18 mouse cellular contexts compared by ENCODE assay signal in genomic region chr16:18643406-18643998, GRCm38 (mm10). TPM values are rescaled to one million over a fixed set of nuclear protein-coding genes. Genes with fewer than 3 reads are reported as not detected.
DNase-seq lines count a peak whose midpoint lies in the region; ATAC-seq and TF ChIP-seq lines count a peak whose summit lies in the region.
"Had no signal": no experiment of that assay in that cellular context is flagged by ENCODE, and none has a peak within 500 bp of the region (broad histone marks: within the 10 kb centered on the region; RNA-seq: fewer than 3 reads in every experiment).

No protein-coding gene starts in this region.

- H3K4me3 ChIP-seq in embryonic facial prominence, embryonic 13.5 days, result no peak overlapping the region
- no peak overlapping the region for H3K4me3 ChIP-seq in embryonic facial prominence, embryonic 10.5 days
- H3K4me3 ChIP-seq in heart, embryonic 12.5 days, result no peak overlapping the region
- no peak overlapping the region for H3K4me3 ChIP-seq in stomach, postnatal 0 days (ENCODE audit: low read depth, low read length)
- H3K4me3 ChIP-seq: forebrain, embryonic 15.5 days; heart, embryonic 15.5 days; hindbrain, embryonic 12.5 days had no signal

- H3K27me3 ChIP-seq in embryonic facial prominence, embryonic 13.5 days, result 0 out of 2 replicates have a peak, but pooled peaks cover 2% of the 10 kb centered on the region
- H3K27me3 ChIP-seq in embryonic facial prominence, embryonic 10.5 days (replicated peaks; ENCODE audit: low read depth, poor library complexity, severe bottlenecking), result no peaks in the 10 kb centered on the region
- no peaks in the 10 kb centered on the region; the same call in 1 of the 2 replicates for H3K27me3 ChIP-seq in heart, embryonic 12.5 days (replicated peaks)
- no peaks in the 10 kb centered on the region for H3K27me3 ChIP-seq in stomach, postnatal 0 days (ENCODE audit: control insufficient read depth, insufficient read depth, low read length)
- H3K27me3 ChIP-seq: forebrain, embryonic 15.5 days; heart, embryonic 15.5 days; hindbrain, embryonic 12.5 days had no signal

- peaks cover 7% of the 10 kb centered on the region for H3K4me1 ChIP-seq in embryonic facial prominence, embryonic 13.5 days
- peaks cover 8% of the 10 kb centered on the region; the same call in 1 of the 2 replicates for H3K4me1 ChIP-seq in embryonic facial prominence, embryonic 10.5 days
- no peaks in the 10 kb centered on the region for H3K4me1 ChIP-seq in heart, embryonic 12.5 days (replicated peaks)
- no peaks in the 10 kb centered on the region for H3K4me1 ChIP-seq in stomach, postnatal 0 days (replicated peaks; ENCODE audit: control insufficient read depth, insufficient read depth)
- H3K4me1 ChIP-seq: forebrain, embryonic 15.5 days; heart, embryonic 15.5 days; hindbrain, embryonic 12.5 days had no signal

- no peak for TF ChIP-seq EP300 in stomach, postnatal 0 days (optimal IDR thresholded peaks at IDR 0.05)

- H3K9ac ChIP-seq in embryonic facial prominence, embryonic 13.5 days, result no peak overlapping the region
- 0 out of 2 replicates have a peak overlapping the region, but pooled peaks have one; percentile 14 for H3K9ac ChIP-seq in heart, embryonic 12.5 days
- H3K9ac ChIP-seq in stomach, postnatal 0 days (ENCODE audit: low read length), result no peak overlapping the region
- H3K9ac ChIP-seq: forebrain, embryonic 15.5 days; heart, embryonic 15.5 days; hindbrain, embryonic 12.5 days had no signal

- no peaks in the 10 kb centered on the region for H3K36me3 ChIP-seq in embryonic facial prominence, embryonic 13.5 days
- no peaks in the 10 kb centered on the region for H3K36me3 ChIP-seq in embryonic facial prominence, embryonic 10.5 days (replicated peaks)
- H3K36me3 ChIP-seq in heart, embryonic 12.5 days, result no peaks in the 10 kb centered on the region
- no peaks in the 10 kb centered on the region for H3K36me3 ChIP-seq in stomach, postnatal 0 days (ENCODE audit: control insufficient read depth, insufficient read depth, low read length)
- H3K36me3 ChIP-seq: forebrain, embryonic 15.5 days; heart, embryonic 15.5 days; hindbrain, embryonic 12.5 days had no signal

- 0 out of 2 replicates have a peak, but pooled peaks have one; percentile 33 for ATAC-seq in embryonic facial prominence, embryonic 13.5 days (ENCODE audit: insufficient number of reproducible peaks, insufficient read depth, low FRiP score, low TSS enrichment, low read depth)
- ATAC-seq in heart, embryonic 12.5 days (ENCODE audit: insufficient number of reproducible peaks, low FRiP score), result no peak
- ATAC-seq in stomach, postnatal 0 days (ENCODE audit: low FRiP score, low TSS enrichment), result 0 out of 2 replicates have a peak, but pooled peaks have one; percentile 26
- ATAC-seq: forebrain, embryonic 15.5 days; hindbrain, postnatal 0 days had no signal

- intact Hi-C loops in heart, postnatal 10 days (cut with DNase I), result no loop called here

- H3K4me2 ChIP-seq in embryonic facial prominence, embryonic 13.5 days, result no peak overlapping the region
- no peak overlapping the region for H3K4me2 ChIP-seq in heart, embryonic 12.5 days
- no peak overlapping the region for H3K4me2 ChIP-seq in stomach, postnatal 0 days (replicated peaks; ENCODE audit: low read depth)
- H3K4me2 ChIP-seq: forebrain, embryonic 15.5 days; heart, embryonic 15.5 days; hindbrain, embryonic 12.5 days had no signal

- no peak for TF ChIP-seq CTCF in stomach, postnatal 0 days (IDR thresholded peaks at IDR 0.05; ENCODE audit: low read depth)

- no peak for DNase-seq in embryonic facial prominence, embryonic 10.5 days (ENCODE audit: low spot score)
- no peak for DNase-seq in heart, postnatal 10 days
- peak; percentile 34 for DNase-seq in testis, postnatal 10 days (ENCODE audit: low spot score)
- DNase-seq in testis, postnatal 14 days (ENCODE audit: low spot score), result no peak
- DNase-seq in stomach, postnatal 0 days (ENCODE audit: low spot score), result no peak
- DNase-seq in spleen, postnatal 10 days (ENCODE audit: low spot score in 2 of 2), result no peak
- DNase-seq: adrenal gland, postnatal 10 days; cerebellum, adult 11-12 months; cerebellum, adult 9-10 months; cerebellum, postnatal 25 days had no signal

- H3K9me3 ChIP-seq in embryonic facial prominence, embryonic 13.5 days, result no peaks in the 10 kb centered on the region
- H3K9me3 ChIP-seq in embryonic facial prominence, embryonic 10.5 days, result no peaks in the 10 kb centered on the region
- H3K9me3 ChIP-seq in heart, embryonic 12.5 days (replicated peaks), result no peaks in the 10 kb centered on the region
- H3K9me3 ChIP-seq in stomach, postnatal 0 days (ENCODE audit: control insufficient read depth, low read length), result no peaks in the 10 kb centered on the region
- H3K9me3 ChIP-seq: forebrain, embryonic 15.5 days; heart, embryonic 15.5 days; hindbrain, embryonic 12.5 days had no signal

- WGBS in embryonic facial prominence, embryonic 13.5 days, result 66% methylated on average over 11 of the region's 11 CpGs
- WGBS in embryonic facial prominence, embryonic 10.5 days, result 69% methylated on average over 11 of the region's 11 CpGs
- 63% methylated on average over 11 of the region's 11 CpGs for WGBS in heart, embryonic 12.5 days
- WGBS in stomach, postnatal 0 days, result 73% methylated on average over 11 of the region's 11 CpGs

- no peak overlapping the region for H3K27ac ChIP-seq in embryonic facial prominence, embryonic 13.5 days
- no peak overlapping the region for H3K27ac ChIP-seq in embryonic facial prominence, embryonic 10.5 days (replicated peaks)
- no peak overlapping the region for H3K27ac ChIP-seq in heart, embryonic 12.5 days (ENCODE audit: poor library complexity, severe bottlenecking)
- no peak overlapping the region for H3K27ac ChIP-seq in stomach, postnatal 0 days (replicated peaks)
- H3K27ac ChIP-seq: forebrain, embryonic 15.5 days; heart, embryonic 15.5 days; hindbrain, embryonic 12.5 days; hindbrain, postnatal 0 days had no signal

RNA-seq across cellular contexts. Expression of gene Sept5, which starts 13.7 kb away (rescaled TPM):
- 39.7 and 45.9 TPM in 2 replicates for polyA plus RNA-seq in embryonic facial prominence, embryonic 13.5 days (2015; fragmentation: Nextera tagmentation; extraction: Ambion mirVana)
- 30.2 and 32.2 TPM in 2 replicates for polyA plus RNA-seq in embryonic facial prominence, embryonic 10.5 days (2016; fragmentation: Nextera tagmentation; extraction: Ambion mirVana)
- polyA plus RNA-seq in heart, embryonic 12.5 days (2016; fragmentation: Nextera tagmentation; extraction: Ambion mirVana), result 6.3 and 6.5 TPM in 2 replicates
- total RNA-seq in heart, postnatal 10 days (2021), result 10 to 100 TPM; 11.3 to 11.6 TPM
- 38.0 and 38.8 TPM in 2 replicates for polyA plus RNA-seq in stomach, postnatal 0 days (2015; fragmentation: Nextera tagmentation; extraction: Ambion mirVana)

RNA-seq across cellular contexts. Expression of gene Gm49601, which starts 17.3 kb away (rescaled TPM):
- polyA plus RNA-seq in embryonic facial prominence, embryonic 13.5 days (2015; fragmentation: Nextera tagmentation; extraction: Ambion mirVana), result 4.5 and 7.4 TPM in 2 replicates
- 3.2 and 3.6 TPM in 2 replicates for polyA plus RNA-seq in embryonic facial prominence, embryonic 10.5 days (2016; fragmentation: Nextera tagmentation; extraction: Ambion mirVana)
- 1.2 and 1.8 TPM in 2 replicates for polyA plus RNA-seq in heart, embryonic 12.5 days (2016; fragmentation: Nextera tagmentation; extraction: Ambion mirVana)
- 1 to 10 TPM; 2.2 to 4.1 TPM for total RNA-seq in heart, postnatal 10 days (2021)
- polyA plus RNA-seq in stomach, postnatal 0 days (2015; fragmentation: Nextera tagmentation; extraction: Ambion mirVana), result 0.97 and 1.5 TPM in 2 replicates

RNA-seq across cellular contexts. Expression of gene Gp1bb, which starts 21.3 kb away (rescaled TPM):
- polyA plus RNA-seq in embryonic facial prominence, embryonic 13.5 days (2015; fragmentation: Nextera tagmentation; extraction: Ambion mirVana), result 2.2 and 3.2 TPM in 2 replicates
- polyA plus RNA-seq in embryonic facial prominence, embryonic 10.5 days (2016; fragmentation: Nextera tagmentation; extraction: Ambion mirVana), result 2.6 and 3.5 TPM in 2 replicates
- polyA plus RNA-seq in heart, embryonic 12.5 days (2016; fragmentation: Nextera tagmentation; extraction: Ambion mirVana), result 5.5 and 7.9 TPM in 2 replicates
- 1 to 10 TPM in 1 of 2 experiments, under 1 TPM in 1; 0.77 to 1.2 TPM for total RNA-seq in heart, postnatal 10 days (2021)
- 4.6 and 5.4 TPM in 2 replicates for polyA plus RNA-seq in stomach, postnatal 0 days (2015; fragmentation: Nextera tagmentation; extraction: Ambion mirVana)
- total RNA-seq: gastrocnemius, adult 8-10 months had no signal

RNA-seq across cellular contexts. Expression of gene Tbx1, which starts 53.0 kb away (rescaled TPM):
- polyA plus RNA-seq in embryonic facial prominence, embryonic 13.5 days (2015; fragmentation: Nextera tagmentation; extraction: Ambion mirVana), result 7.9 and 8.3 TPM in 2 replicates
- polyA plus RNA-seq in embryonic facial prominence, embryonic 10.5 days (2016; fragmentation: Nextera tagmentation; extraction: Ambion mirVana), result 8.1 and 9.5 TPM in 2 replicates
- polyA plus RNA-seq in heart, embryonic 12.5 days (2016; fragmentation: Nextera tagmentation; extraction: Ambion mirVana), result 0.13 and 0.67 TPM in 2 replicates
- 1 to 10 TPM in 1 of 2 experiments, under 1 TPM in 1; 0.57 to 1.1 TPM for total RNA-seq in heart, postnatal 10 days (2021)
- polyA plus RNA-seq in stomach, postnatal 0 days (2015; fragmentation: Nextera tagmentation; extraction: Ambion mirVana), result 0.34 TPM in 2 replicates
- total RNA-seq: MEL had no signal
